Mouse (Mus musculus) adrenal gland (tissue): ENCODE measurements at regions not wholly inside any gene's neighbourhood (a gene's known extent, or its start where the extent isn't known, plus 50 kb on each side); places are given as distances from the start of the nearest gene placed in this dataset.

Experiments
- intact Hi-C: fragments of 180-260 bp; cut with DNase I; formaldehyde crosslinking; loops from one replicate; pipeline ENCODE4 v1.15.1; 2025

DNA sequence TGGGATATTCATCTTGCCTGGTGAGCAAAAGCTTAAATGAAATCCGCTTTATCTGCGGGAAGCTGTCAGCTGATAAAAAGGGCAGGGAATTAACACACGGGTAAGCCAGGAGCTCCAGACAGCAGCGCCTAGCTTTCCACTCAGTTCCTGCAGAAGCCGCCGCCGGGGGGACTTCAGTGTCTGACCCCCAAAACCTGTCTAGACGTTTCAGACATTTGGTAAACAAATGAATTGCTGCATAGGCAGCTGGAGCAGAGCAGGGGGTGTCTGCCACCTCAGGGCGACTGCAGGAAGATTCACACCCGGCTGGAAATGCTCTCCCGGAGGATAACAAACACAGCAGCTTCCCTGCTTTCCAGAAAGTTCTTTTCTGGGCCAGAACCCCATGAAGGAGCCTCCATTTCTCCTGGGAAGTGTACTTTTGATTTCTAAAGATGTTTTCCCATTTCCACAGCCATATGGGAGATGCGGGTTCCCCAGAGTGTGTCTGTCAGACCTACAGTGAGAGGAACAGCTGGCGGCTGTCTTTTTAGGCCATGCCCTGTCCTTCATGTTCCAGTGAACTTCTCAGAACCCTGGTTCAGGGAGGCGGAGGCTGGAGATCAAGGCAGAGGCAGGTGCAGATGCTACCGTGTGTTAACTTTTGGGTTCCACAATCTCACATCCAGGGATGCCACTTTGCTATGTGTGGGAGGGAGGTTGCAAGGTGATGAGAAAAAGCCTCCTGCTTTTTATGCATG lies 58.7 kb upstream of the Pmepa1 start:
- intact Hi-C loops: loop anchor here (5.0 kb wide), 1 partner anchor 103 kb away; no protein-coding TSS in a partner anchor

DNA sequence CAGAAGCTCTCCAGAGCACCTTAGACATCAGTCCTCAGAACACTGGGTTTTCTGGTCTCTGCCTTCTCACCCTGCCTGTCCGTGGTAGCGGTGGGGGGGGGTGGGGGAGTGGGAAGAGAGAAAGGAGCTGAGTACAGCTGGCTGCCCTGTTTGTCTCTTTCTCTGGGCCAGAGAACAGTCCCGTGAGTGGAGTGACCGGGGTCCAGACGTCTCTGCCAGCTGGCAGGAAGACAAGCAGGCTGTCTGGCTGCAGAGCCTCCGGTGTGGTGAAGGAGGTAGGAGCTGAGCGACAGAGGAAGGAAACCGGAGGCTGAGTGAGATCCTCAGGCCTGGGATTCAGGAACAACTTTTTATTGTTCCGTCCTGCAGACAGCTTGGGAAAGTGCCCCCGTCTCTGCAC lies 59.5 kb upstream of the Pmepa1 start:
- intact Hi-C loops: loop anchor here (5.0 kb wide), 1 partner anchor 104 kb away; no protein-coding TSS in a partner anchor

DNA sequence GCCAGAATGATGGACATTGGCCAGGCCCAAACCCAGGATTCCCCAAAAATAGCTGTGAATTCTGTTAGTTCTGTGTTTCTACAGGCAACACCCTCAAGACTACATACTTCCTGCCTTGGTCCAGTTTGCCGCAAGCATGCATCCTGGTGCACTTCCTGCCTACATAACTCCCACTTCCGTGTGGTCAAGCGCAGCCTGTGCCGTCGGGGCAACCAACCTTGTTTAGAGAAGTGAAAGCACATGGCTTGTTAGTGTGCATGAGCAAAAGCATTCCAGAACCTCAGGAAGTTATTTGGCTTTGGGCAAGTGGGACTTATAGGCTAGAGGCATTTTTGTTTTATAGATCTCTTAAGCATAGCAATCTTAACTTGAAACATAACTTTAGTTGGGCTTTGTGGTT lies 61.3 kb upstream of the Pmepa1 start:
- intact Hi-C loops: loop anchor here (5.0 kb wide), 1 partner anchor 105 kb away; no protein-coding TSS in a partner anchor

DNA sequence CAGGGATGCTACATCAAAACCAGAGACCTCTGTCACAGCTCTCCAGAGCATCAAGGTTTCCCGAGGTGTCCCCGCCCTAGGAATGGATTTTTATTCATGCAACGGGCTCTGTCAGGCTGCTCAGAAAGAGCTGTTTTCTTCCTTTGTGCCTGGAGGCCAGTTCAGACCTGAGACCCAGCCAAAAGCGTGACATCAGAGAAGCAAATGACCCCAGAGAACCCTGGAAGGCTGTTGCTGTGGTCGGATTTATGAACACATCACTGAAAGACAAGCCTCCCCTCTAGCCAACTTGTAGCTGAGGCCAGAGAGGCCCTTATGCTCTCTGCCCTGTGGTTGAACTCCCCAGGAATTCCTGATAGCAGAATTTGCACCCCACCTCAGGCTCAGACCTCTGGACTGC lies 62.3 kb upstream of the Pmepa1 start:
- intact Hi-C loops: loop anchor here (5.0 kb wide), 1 partner anchor 106 kb away; no protein-coding TSS in a partner anchor

DNA sequence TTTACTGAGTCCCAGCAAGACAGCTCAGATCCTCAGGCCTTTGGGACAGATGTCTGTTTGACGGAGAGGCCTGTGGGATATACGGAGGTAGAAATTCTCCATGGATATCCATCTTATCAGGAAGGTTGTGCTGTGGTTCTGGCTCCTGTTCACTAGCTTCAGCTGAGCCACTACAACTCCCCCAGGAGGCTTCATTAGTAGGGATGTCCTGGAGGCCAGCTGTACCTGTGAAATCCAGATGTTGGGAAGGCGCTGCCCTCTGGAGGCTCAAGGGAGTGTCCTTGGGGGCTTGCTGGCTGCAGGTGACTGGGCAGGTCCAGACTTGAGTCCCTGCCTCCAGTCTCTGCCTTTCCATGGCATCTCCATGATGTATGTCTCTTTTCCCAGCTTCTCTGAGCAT lies 62.9 kb upstream of the Pmepa1 start:
- intact Hi-C loops: loop anchor here (5.0 kb wide), 1 partner anchor 107 kb away; no protein-coding TSS in a partner anchor

DNA sequence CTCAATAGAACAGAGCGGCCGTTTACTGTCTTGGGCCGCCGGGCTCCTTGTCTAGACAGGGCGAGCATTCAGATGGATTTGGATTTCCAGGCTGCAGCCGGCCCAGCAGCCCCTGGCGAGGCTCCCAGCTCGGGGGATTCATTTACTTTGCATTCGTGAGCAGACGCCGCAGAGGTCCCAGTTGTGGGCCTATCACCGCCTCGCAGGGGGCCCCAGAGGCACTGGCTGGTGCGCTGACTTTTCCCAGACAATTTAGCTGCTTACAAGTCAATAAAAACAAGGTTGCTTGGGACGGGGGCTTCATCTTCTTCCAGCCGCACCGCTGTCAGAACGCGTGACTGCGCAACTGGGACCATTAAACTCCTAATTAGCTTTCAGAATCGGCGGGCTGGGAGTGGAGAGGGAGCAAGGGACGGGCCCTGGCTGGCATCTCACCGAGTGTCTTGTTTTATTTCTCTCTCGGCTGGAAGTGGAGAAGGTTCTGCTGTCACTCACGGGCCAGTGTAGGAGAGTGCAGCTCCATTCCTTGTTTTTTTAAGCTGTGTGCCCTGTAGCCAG lies 63.8 kb upstream of the Pmepa1 start:
- intact Hi-C loops: no loop called here

DNA sequence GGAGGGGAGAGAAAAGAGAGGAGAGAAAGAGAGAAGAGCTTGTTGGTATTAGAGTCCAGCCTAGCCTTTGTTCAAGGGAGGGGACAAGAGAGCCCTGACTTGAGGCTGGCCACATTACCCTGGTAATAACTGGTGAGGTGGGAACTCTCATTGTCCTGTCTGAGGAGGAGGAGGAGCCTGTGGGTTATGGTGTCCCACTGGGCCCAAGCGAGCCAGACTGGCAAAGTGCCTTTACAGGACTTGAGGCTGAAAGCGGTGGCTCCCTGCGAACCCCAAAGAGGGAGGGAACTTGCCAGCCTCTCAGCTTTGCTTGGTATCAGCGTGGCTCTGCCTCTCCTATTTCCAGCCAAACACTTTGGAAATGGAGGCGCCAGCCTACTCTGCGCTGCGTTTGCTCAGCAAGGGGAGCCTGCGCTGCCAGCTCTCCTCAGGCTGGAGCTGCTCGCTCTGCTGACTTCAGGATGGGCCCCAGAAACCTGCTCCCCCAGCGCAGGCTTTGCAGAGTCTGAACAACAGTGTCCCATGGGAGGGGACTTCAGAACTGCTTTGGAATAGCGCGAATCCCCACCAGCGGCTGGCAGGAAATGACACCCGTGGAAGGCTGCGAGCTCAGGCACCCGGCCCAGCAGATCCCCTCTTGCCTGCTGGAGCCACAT lies 66.4 kb upstream of the Pmepa1 start:
- intact Hi-C loops: no loop called here

DNA sequence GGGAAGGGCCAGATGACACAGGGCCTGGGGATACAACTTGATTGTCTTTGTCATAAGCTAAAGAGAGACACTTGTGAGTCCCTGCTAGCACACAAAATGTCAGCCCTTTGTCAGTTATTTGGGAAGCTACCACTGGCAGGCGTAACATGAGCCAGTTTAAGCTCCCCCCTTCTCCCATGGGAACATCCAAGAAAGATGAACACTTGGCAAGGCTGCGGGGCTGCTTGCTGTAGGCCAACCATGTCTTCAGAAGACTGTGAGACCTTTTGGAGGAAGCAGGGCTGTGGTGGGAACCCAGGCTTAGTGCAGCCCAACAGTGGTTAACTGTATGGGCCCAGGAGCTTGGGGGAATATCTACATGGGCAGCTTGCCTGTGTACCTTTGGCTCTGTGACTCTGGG lies 67.3 kb upstream of the Pmepa1 start:
- intact Hi-C loops: no loop called here

DNA sequence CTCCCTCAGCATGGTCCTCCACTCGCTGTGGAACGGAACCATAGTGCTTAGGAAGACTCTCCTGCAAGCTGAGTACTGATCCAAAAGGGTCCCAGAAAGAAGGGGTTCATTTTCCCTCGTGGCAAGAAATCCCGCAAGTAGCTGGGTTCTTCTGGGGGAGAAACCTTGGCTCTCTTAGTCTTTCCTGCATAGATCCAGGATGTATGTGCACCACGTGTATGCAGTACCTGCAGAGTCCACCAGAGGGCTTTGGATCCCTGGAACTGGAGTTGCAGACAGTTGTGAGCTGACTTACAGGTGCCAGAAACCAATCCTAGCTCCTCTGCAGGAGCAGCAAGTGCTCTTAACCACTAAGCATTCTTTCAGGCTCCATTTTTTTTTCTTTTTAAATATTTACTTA lies 67.9 kb upstream of the Pmepa1 start:
- intact Hi-C loops: no loop called here

DNA sequence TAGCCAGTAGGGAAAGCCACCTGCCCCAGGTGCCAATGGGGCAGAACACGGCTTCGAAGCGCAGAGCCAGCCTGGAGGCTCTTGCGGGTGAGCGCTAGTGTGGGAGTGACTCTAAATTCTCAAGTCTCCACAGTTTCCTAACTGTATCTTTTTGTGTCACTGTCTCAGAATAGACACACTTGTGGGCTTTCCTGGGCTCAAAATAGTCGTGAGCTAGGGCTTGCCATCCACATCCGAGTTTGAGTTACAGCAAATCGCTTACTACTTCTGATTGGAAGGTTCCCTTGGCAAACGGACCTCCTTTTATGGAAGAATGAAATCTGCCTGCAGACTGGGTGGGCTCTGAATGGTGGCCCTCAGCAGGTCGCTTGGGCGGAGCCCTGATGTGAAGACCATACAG lies 71.0 kb upstream of the Pmepa1 start:
- intact Hi-C loops: no loop called here

DNA sequence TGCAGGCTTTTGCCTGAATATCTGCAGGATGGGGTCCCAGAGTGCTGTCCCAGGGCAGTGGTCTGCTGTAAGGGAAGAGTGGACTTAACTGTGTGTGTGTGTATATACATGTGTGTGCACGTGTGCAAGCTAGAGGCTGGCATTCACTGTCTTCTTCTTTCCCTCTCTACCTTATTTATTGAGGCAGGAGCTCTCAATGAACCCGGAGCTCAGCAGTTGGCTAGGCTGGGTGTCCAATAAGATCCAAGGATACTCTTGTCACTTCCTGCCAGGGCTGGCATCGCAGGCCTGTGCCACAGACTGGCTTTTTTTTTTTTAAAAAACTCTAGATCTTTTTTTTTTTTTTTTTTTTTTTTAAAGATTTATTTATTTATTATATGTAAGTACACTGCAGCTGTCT lies 72.4 kb upstream of the Pmepa1 start:
- intact Hi-C loops: no loop called here

DNA sequence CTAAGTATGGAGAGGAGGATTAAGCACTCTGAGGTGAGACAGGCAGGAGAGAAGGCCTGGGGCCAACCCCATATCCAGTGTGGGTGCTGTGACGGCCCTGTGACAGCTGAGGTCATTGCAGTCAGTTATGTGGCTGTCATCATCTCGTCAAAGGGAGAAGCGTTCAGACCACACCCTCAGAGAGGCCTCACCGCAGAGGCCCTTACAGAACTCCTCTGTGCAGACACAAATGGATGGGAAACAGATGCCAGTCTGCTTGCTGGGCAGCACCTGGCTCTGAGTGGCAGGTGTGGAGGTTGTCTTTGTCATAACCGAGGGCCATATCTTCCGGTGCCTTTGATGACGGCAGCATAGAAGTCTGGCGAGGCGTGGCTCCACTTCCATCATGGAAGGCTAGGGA lies 73.2 kb upstream of the Pmepa1 start:
- intact Hi-C loops: no loop called here

DNA sequence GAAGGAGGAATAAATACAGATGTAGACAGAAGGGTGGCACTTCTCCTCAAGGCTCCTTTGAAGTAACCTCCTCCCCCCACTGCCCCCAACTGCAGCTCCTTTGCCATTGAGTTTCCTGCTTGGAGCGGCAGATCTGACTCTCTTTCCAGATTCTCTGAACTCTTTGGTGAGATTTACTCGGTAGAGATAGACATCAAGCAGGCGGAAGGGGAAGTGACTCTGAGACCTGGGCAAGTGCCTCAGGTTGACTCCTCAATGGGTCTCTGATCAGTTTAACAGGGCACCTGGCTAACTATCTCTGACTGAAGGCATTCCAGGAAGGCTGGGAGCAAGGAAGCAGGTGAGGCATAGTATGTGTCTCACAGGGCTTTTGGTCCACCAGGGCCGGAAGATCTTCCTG lies 73.6 kb upstream of the Pmepa1 start:
- intact Hi-C loops: no loop called here

DNA sequence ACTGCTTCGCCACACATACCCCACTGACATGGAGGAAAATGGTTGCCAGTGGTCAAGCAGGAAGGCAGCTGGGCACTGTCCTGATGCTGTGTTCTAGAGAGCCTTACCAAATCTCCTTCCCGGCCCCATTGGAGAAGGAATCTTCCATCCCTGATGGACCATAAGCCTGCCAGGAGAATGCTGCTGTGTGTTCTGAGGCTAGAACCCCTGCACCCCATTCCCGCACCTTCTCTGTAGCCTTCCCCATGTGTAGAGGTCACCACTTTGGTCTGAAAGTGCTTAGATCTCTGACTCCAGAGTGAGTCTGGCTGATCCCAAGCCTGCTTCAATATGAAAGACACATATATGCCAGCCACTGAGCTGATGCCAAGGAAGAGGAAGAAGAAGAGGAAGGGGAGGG lies 74.1 kb upstream of the Pmepa1 start:
- intact Hi-C loops: no loop called here

DNA sequence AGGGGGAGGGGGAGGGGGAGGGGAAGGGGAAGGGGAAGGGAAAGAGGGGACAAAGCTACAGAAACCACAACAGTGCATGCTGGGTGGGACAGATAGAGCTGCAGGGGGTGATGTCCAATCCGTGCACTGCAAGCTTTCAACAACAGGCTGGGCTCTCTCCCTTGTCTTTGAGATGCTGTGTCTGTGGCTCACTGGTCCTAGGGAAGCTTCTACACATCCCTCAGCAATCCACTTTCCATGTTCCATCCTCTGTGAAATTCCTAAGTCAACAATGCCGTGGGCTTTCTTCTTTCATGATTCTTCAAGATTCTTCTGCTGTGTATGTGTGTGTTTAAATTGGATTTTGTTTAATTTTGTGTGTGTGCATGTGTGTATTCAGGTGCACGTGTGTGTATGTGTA lies 74.5 kb upstream of the Pmepa1 start:
- intact Hi-C loops: no loop called here

DNA sequence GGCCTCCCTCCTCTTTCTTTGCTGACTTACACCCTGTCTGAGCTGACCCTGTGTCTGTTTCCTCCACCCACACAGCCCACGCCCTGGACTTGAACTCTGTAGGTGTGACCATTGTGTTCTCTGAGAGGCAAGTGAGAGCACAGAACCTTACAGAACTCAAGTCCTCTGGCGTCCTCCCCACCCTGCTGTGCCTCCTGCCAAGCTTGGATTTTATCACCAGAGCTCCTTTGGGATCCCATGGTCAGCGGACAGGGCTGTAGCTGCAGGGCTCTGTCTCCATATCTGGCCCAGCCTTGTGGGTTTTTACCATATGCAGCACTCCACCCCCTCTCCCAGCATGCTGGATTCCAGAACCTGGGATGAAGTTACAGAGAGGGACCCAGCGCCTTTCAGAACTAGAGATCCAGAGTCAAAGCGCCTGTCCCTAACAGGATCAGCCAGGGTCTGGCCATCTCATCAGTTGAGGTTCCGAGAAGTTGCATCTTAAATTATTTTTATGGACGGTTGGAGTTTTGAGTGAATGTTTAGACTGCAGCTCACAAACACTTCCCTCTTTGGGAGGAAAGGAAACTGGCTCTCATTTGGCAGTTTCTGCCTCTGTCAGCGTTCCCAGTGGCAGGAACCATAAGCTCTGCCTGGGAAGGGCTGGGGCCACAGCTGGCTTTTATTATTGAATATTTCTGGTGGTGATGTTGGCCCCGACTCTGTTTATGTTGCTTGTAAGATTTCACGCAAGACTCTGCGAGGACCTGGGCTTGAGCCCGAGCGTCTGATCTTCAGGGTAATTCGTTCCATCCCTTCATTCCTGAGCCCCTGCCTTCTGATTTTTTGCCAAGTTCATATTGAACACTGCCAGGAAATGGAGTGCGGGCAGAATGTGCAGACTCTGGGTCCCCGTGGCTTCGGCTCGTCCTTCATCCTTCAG lies 75.8 kb upstream of the Pmepa1 start:
- intact Hi-C loops: no loop called here

DNA sequence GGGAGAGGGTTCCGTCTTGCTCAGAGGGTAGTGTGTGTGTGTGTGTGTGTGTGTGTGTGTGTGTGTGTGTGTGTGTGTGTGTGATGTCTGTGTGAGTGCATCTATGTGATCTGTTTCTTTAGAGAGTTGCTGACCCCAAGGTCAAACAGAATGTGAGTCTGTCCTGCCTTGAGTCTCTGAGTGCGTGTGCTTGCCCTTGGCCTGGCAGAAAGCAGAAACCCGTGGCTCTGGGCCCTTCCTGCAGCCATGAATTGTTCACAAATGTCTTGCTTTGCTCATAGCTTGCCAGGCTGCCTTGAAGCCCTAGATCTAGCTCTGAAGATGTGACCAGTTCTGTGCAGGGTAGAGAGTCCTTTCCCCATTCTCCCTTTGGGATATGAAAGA lies 76.4 kb upstream of the Pmepa1 start:
- intact Hi-C loops: no loop called here

DNA sequence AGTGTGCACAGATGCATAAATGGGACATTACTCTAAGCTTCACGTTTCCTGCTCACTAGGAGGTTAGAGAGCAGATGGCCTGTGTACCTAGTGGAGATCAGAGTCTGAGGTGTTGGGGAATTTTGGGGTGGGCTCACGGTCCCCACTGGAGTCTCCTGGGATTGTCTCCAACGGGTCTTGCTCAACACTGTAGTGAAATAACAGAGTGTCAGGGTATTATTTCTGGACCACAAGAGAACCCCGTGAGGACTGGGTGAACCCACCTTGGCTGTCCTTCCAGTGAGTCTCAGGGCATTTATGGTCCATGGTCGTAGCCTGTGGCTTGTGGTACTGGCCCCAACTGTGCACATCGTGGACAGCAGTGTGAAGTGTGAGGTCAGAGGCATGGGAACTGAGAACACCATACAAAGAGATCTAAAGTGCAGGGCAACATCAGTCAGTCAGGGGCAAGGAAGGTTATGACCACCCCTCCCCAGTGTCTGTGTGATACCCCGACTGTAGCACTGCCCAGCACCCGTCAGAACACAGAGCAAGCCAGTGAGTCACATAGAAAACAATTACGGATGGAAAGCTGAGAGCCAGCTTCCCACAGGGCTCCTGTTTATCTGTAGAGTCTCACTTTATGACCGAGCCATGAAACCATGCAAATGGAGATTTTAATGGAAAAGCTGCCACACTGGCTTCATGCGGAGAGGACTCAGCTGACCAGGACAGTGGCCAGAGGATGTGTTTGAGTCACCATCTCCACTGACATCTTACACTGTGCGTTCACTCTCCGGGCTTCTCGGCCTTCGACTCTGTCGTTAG lies 77.3 kb upstream of the Pmepa1 start:
- intact Hi-C loops: no loop called here

DNA sequence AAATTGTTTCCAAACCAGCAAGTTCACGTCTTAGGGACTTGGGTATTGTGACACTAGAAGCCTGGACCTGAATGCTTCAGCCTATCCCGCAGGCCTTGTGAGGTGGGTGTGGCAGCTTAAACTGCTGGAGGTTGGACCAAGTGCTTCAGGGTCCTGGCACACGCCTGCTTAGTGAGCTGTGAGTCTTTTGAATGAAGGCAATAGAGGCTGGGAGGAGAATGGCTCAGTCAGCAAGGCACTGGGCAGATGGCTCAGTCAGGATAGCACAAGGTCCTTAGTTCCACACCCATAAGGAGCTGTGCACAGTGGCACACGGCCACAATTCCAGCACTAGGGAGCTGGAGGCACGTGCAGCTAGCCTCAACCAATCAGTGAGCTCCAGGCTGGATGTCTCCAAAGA lies 80.5 kb upstream of the Pmepa1 start:
- intact Hi-C loops: no loop called here

DNA sequence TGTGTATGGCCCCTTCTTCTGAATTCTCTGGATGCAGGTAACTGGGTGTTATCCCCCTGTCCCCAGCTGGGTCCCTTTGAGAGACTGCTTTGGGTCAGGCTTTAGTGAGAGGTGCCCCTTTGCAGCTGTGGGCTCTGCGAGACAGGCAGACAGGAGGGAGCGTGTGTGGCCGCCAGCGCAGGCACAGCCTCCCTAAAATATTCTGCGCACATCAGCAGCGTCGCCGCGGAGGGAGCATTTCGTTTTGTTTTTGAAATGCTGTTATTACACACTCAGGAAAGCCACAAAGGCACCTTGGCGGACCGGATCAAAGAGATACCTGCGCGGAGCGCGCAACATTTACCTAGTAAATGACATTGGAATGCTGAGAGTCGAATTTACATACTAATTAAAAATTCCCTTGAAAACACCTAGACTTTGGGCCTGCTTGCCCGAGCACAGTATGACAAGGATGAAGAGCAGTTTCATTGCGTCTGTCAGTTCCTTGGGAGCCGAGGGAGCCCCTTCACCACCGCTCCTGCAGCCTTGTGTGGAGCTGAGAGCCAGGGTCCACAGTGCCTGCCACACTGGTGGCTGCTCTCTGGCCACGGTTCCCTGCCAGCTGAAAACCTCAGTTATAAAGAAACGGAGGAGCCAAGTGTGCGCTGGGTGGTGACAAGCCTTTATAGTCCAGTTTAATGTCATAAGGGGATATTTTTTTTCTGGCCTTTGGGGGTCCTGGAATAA lies 89.3 kb upstream of the Pmepa1 start:
- intact Hi-C loops: no loop called here
